Mouse (Mus musculus): ENCODE measurements at regions not wholly inside any gene's neighbourhood (a gene's known extent, or its start where the extent isn't known, plus 50 kb on each side); places are given as distances from the start of the nearest gene placed in this dataset.

- no peaks in the 10 kb centered on the region for H3K4me1 ChIP-seq (replicated peaks; ENCODE audit: control insufficient read depth, insufficient read depth, low read length)
- no peak for TF ChIP-seq CTCF (IDR thresholded peaks at IDR 0.05; ENCODE audit: low read depth)
- H3K4me3 ChIP-seq (ENCODE audit: low read depth, low read length) = no peak overlapping the region
- ATAC-seq = no peak
- no peaks in the 10 kb centered on the region for H3K9me3 ChIP-seq (ENCODE audit: control insufficient read depth)
- 94% methylated on average over 2 of the region's 2 CpGs for WGBS
- H3K9ac ChIP-seq (ENCODE audit: low read depth, low read length) = no peak overlapping the region
- no peak overlapping the region for H3K27ac ChIP-seq (ENCODE audit: low read depth, low read length)
- H3K27me3 ChIP-seq (replicated peaks; ENCODE audit: control insufficient read depth, insufficient read depth, low read length) = no peaks in the 10 kb centered on the region
- H3K4me2 ChIP-seq (replicated peaks; ENCODE audit: low read depth) = no peak overlapping the region
- H3K36me3 ChIP-seq (ENCODE audit: control insufficient read depth, insufficient read depth) = no peaks in the 10 kb centered on the region
Measured at GRCm38 (mm10) chr9:79520498-79520897, 198.1 kb downstream of the Col12a1 start.

GRCm38 (mm10) chr9:79523054-79523453 is 195.6 kb downstream of the Col12a1 start:
- no peak for TF ChIP-seq CTCF (IDR thresholded peaks at IDR 0.05; ENCODE audit: low read depth)
- H3K9ac ChIP-seq (ENCODE audit: low read depth, low read length) = no peak overlapping the region
- no peaks in the 10 kb centered on the region for H3K27me3 ChIP-seq (replicated peaks; ENCODE audit: control insufficient read depth, insufficient read depth, low read length)
- ATAC-seq = no peak
- no peak overlapping the region for H3K4me3 ChIP-seq (ENCODE audit: low read depth, low read length)
- H3K36me3 ChIP-seq (ENCODE audit: control insufficient read depth, insufficient read depth) = no peaks in the 10 kb centered on the region
- H3K27ac ChIP-seq (ENCODE audit: low read depth, low read length) = no peak overlapping the region
- H3K9me3 ChIP-seq (ENCODE audit: control insufficient read depth) = no peaks in the 10 kb centered on the region
- WGBS = 90% methylated on average over 4 of the region's 4 CpGs
- no peaks in the 10 kb centered on the region for H3K4me1 ChIP-seq (replicated peaks; ENCODE audit: control insufficient read depth, insufficient read depth, low read length)
- no peak overlapping the region for H3K4me2 ChIP-seq (replicated peaks; ENCODE audit: low read depth)

GRCm38 (mm10) chr9:79525000-79525399 is 193.6 kb downstream of the Col12a1 start:
- Histone ChIP-seq H3K4me1 (replicated peaks; ENCODE audit: control insufficient read depth, insufficient read depth, low read length) (no peaks in the 10 kb centered on the region), H3K36me3 (ENCODE audit: control insufficient read depth, insufficient read depth) (no peaks in the 10 kb centered on the region), H3K27me3 (replicated peaks; ENCODE audit: control insufficient read depth, insufficient read depth, low read length) (no peaks in the 10 kb centered on the region), H3K4me2 (replicated peaks; ENCODE audit: low read depth) (no peak overlapping the region), H3K9ac (ENCODE audit: low read depth, low read length) (no peak overlapping the region), H3K27ac (ENCODE audit: low read depth, low read length) (no peak overlapping the region), H3K9me3 (ENCODE audit: control insufficient read depth) (no peaks in the 10 kb centered on the region), H3K4me3 (ENCODE audit: low read depth, low read length) (no peak overlapping the region)
- TF ChIP-seq CTCF (IDR thresholded peaks at IDR 0.05; ENCODE audit: low read depth) = no peak
- ATAC-seq = no peak

GRCm38 (mm10) chr9:79526390-79526789 is 192.2 kb downstream of the Col12a1 start:
- H3K4me3 ChIP-seq (ENCODE audit: low read depth, low read length) = no peak overlapping the region
- no peak overlapping the region for H3K9ac ChIP-seq (ENCODE audit: low read depth, low read length)
- H3K27ac ChIP-seq (ENCODE audit: low read depth, low read length) = no peak overlapping the region
- H3K4me2 ChIP-seq (replicated peaks; ENCODE audit: low read depth) = no peak overlapping the region
- H3K36me3 ChIP-seq (ENCODE audit: control insufficient read depth, insufficient read depth) = no peaks in the 10 kb centered on the region
- H3K4me1 ChIP-seq (replicated peaks; ENCODE audit: control insufficient read depth, insufficient read depth, low read length) = no peaks in the 10 kb centered on the region
- no peaks in the 10 kb centered on the region for H3K27me3 ChIP-seq (replicated peaks; ENCODE audit: control insufficient read depth, insufficient read depth, low read length)
- 61% methylated on average over 6 of the region's 6 CpGs for WGBS
- no peak for TF ChIP-seq CTCF (IDR thresholded peaks at IDR 0.05; ENCODE audit: low read depth)
- H3K9me3 ChIP-seq (ENCODE audit: control insufficient read depth) = no peaks in the 10 kb centered on the region
- ATAC-seq = no peak

- H3K9ac ChIP-seq (ENCODE audit: low read depth, low read length) = no peak overlapping the region
- H3K36me3 ChIP-seq (ENCODE audit: control insufficient read depth, insufficient read depth) = no peaks in the 10 kb centered on the region
- H3K4me2 ChIP-seq (replicated peaks; ENCODE audit: low read depth) = no peak overlapping the region
- no peak overlapping the region for H3K4me3 ChIP-seq (ENCODE audit: low read depth, low read length)
- no peak for TF ChIP-seq CTCF (IDR thresholded peaks at IDR 0.05; ENCODE audit: low read depth)
- no peaks in the 10 kb centered on the region for H3K27me3 ChIP-seq (replicated peaks; ENCODE audit: control insufficient read depth, insufficient read depth, low read length)
- H3K27ac ChIP-seq (ENCODE audit: low read depth, low read length) = no peak overlapping the region
- H3K4me1 ChIP-seq (replicated peaks; ENCODE audit: control insufficient read depth, insufficient read depth, low read length) = no peaks in the 10 kb centered on the region
- no peaks in the 10 kb centered on the region for H3K9me3 ChIP-seq (ENCODE audit: control insufficient read depth)
- 86% methylated on average over 3 of the region's 3 CpGs for WGBS
- ATAC-seq = no peak
Measured at GRCm38 (mm10) chr9:79527331-79527730, 191.3 kb downstream of the Col12a1 start.
